Mouse (Mus musculus) liver, postnatal 0 days (tissue): ENCODE results near the gene Ap2b1. TPM values are rescaled to one million over a fixed set of nuclear protein-coding genes. Genes with fewer than 3 reads are reported as not detected.
A peak's percentile ranks its signal among the peaks of the same experiment; 100 is the strongest.

Experiments used
- ATAC-seq: fragments of 200-750 bp; cut with Nextera tagmentation; 2 replicates; pipeline ENCODE4 v1.8.0; 2017; ENCODE audit warnings: mild to moderate bottlenecking, moderate library complexity
- DNase-seq: peaks from one replicate; pipeline ENCODE4 v3.0.0-alpha.2; 2016
- H3K27ac ChIP-seq: fragments of 300-500 bp; sonication (generic); 2 replicates; pipeline ENCODE4 v1.5.1; 2014; ENCODE audit warnings: antibody characterized with exemption, moderate library complexity, mild to moderate bottlenecking, low read depth
- H3K27me3 ChIP-seq: fragments of 300-500 bp; sonication (generic); 2 replicates; pipeline ENCODE4 v1.6.1; 2014; ENCODE audit warnings: low read length, control low read depth, mixed read lengths; ENCODE audit not compliant: insufficient read depth
- H3K36me3 ChIP-seq: fragments of 300-500 bp; sonication (generic); replicated peaks from 2 replicates; pipeline ENCODE4 v1.6.1; 2014; ENCODE audit warnings: mild to moderate bottlenecking, control low read depth, low read length, moderate library complexity, mixed read lengths; ENCODE audit not compliant: insufficient read depth
- H3K4me1 ChIP-seq: fragments of 300-500 bp; sonication (generic); 2 replicates; pipeline ENCODE4 v1.6.1; 2014; ENCODE audit warnings: antibody characterized with exemption, mild to moderate bottlenecking, control low read depth; ENCODE audit not compliant: insufficient read depth
- H3K4me2 ChIP-seq: fragments of 300-500 bp; sonication (generic); 2 replicates; pipeline ENCODE4 v1.6.1; 2014; ENCODE audit warnings: low read depth, mild to moderate bottlenecking, low read length, moderate library complexity, mixed read lengths
- H3K4me3 ChIP-seq: fragments of 300-500 bp; sonication (generic); 2 replicates; pipeline ENCODE4 v1.5.1; 2014; ENCODE audit warnings: low read depth, low read length
- H3K9ac ChIP-seq: fragments of 300-500 bp; sonication (generic); replicated peaks from 2 replicates; pipeline ENCODE4 v1.6.1; 2014; ENCODE audit warnings: mild to moderate bottlenecking, moderate library complexity
- H3K9me3 ChIP-seq: fragments of 300-500 bp; sonication (generic); 2 replicates; pipeline ENCODE4 v1.6.1; 2016; ENCODE audit warnings: mild to moderate bottlenecking, control low read depth, low read length, mixed read lengths
- CTCF ChIP-seq: sonication (generic); IDR thresholded peaks from 2 replicates; pipeline ENCODE4 v1.5.1; 2016; ENCODE audit warnings: antibody characterized with exemption, low read depth
- EP300 ChIP-seq: IDR thresholded peaks from 2 replicates; pipeline ENCODE4 v1.6.1; 2016; ENCODE audit warnings: antibody characterized with exemption, low read depth, mild to moderate bottlenecking
- WGBS: fragments of 180-500 bp; shearing (Covaris S2); extraction: QIAGEN DNeasy Blood & Tissue Kit; methylation state at CpG from one replicate; pipeline ENCODE4 v1.1.7; 2014; ENCODE audit not compliant: insufficient replicate concordance; 5-methylcytosine and 5-hydroxymethylcytosine counted together
- polyA plus RNA-seq: library from polyadenylated mRNA; unstranded; fragments of >200 nt; fragmentation: Nextera tagmentation; extraction: Ambion mirVana; gene quantifications from 2 replicates; pipeline ENCODE4 v1.2.1, GENCODE M21; 2015

Gene Ap2b1
- polyA plus RNA-seq, 1 experiment from 2014 or later = 8.3 TPM

DNA sequence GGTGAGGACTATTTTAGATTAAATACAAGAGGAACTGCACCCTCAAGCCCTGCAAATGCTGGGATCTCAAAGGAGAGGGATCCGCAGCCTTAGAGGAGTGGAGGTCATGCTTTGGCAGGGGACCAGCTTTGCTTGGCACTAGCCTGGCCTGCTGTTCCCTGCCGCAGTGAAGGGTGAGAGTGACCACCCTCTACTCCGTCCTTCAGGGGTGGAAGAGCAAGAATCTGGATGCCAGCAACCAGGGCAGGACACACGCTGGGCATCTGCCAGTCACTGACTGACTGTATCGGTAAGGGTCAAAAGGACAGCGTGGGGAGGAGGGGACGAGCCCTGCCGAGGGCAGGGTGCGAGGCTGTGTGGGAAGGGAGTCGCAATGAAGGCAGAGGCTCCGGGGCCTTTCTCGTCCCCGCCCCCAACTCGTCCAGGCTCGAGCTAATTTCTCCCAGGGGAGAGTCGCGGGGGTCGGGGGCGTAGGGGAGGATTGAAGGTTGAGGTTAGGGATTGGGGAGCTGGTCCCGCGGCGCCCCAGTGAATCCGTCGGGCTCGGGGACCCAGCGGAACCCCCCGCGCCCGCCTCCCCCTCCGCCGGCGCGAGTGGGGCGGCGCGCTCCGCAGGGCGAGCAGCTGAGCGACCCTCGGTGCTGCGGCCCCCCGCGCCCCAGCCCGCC lies 110.4 kb downstream of the Ap2b1 start, which contains the start of gene Rasl10b:
Rasl10b (plus strand) TSS at position 51 of the 668 bp plus-strand sequence.
- no peak for TF ChIP-seq EP300
- no peak for TF ChIP-seq CTCF

DNA sequence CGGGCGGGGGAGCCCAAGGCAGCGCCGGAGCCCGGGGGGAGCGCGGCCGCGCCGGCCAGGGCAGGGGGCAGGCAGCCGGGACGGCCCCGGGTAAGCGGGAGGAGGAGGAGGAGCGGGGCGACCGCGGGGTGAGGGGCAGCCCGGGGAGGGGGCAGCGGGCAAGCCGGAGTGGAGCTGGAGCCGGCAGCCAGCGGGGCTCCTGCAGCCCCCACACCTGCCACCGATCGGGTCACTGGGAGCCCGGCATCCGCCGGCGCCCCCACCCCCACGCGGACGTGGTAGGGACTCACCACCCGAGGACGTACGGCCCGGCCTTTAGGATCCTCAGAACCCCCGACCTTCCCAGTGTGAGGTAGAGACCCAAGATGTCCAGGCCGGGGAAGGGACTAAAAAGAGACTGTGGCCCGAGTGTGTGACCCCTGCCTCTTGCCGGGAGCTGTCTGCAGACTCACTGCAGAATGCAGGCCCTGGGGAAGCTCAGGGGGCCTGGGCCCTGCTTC lies 111.0 kb downstream of the Ap2b1 start:
- DNase-seq (no peak), ATAC-seq (no peak; the same call in 1 of the 2 replicates)
- TF ChIP-seq EP300 = no peak
- no peak for TF ChIP-seq CTCF
- 2% methylated on average over 16 of the region's 40 CpGs for WGBS
- H3K4me2 ChIP-seq = peak overlapping the region; percentile 92
- no peaks in the 10 kb centered on the region for H3K36me3 ChIP-seq
- peak overlapping the region; percentile 41; the same call in 1 of the 2 replicates for H3K9ac ChIP-seq
- no peak overlapping the region for H3K27ac ChIP-seq
- peaks cover 35% of the 10 kb centered on the region for H3K27me3 ChIP-seq
- peak overlapping the region; percentile 51 for H3K4me3 ChIP-seq
- no peaks in the 10 kb centered on the region for H3K9me3 ChIP-seq
- H3K4me1 ChIP-seq = peaks cover 5% of the 10 kb centered on the region

More for the DNA sequence above, 110.4 kb downstream of the Ap2b1 start, which contains the start of gene Rasl10b:
- H3K4me1 ChIP-seq = peaks cover 5% of the 10 kb centered on the region
- H3K27ac ChIP-seq = no peak within 1 kb of the TSS
- H3K9ac ChIP-seq = peak within 1 kb of the TSS; percentile 41; the same call in 1 of the 2 replicates
- WGBS = 7% methylated on average over 27 of the region's 44 CpGs
- peaks cover 35% of the 10 kb centered on the region for H3K27me3 ChIP-seq
- ATAC-seq (peak; percentile 76), DNase-seq (peak; percentile 47)
- H3K9me3 ChIP-seq = no peaks in the 10 kb centered on the region
- H3K36me3 ChIP-seq = no peaks in the 10 kb centered on the region
- H3K4me3 ChIP-seq = peak within 1 kb of the TSS; percentile 51
- H3K4me2 ChIP-seq = peak within 1 kb of the TSS; percentile 92

DNA sequence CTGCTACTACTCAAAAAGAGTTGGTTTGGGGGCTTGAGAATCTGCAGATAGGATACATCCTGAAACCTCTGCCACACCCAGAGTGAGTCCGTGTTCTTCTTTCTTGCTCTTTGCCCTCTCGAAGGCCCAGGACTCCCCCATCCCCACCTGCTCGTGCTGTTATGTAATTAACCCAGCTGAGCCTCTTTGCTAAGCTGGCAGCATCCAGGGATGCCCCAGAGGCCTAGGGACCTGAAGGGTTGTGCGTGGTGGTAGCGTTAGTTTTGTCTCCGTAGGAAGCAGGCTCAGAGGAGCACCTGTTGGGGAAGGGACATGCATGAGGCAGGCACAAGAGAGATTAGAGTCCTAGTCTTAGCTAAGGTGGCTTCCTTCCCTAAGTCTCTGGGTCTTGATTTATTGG lies 111.7 kb downstream of the Ap2b1 start:
- no peak for TF ChIP-seq EP300
- no peak for TF ChIP-seq CTCF
- no peak overlapping the region for H3K27ac ChIP-seq
- no peak overlapping the region for H3K4me3 ChIP-seq
- no peak overlapping the region for H3K9ac ChIP-seq
- DNase-seq (no peak), ATAC-seq (no peak)
- 53% methylated on average over 6 of the region's 6 CpGs for WGBS
- peaks cover 35% of the 10 kb centered on the region for H3K27me3 ChIP-seq
- no peak overlapping the region for H3K4me2 ChIP-seq
- no peaks in the 10 kb centered on the region for H3K9me3 ChIP-seq
- peaks cover 5% of the 10 kb centered on the region for H3K4me1 ChIP-seq
- H3K36me3 ChIP-seq = no peaks in the 10 kb centered on the region

DNA sequence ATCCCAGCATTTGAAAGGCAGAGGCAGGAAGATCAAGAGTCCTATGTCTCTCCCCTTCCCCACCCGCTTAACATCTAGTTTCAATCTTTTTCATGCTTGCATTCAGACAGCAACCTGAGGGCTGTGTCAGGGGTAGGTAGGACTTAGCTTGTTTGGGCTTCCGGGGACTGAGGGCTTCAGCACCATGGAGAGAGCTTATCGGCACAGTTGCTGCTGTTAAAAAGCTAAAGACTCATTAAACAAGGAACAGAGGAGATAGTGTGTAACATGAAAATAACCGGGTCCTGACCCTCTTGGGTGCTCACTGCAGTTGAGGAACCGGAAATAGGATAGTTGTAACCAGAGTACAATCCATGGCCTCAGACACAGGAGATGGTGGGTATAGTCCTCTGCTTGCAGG lies 118.3 kb downstream of the Ap2b1 start:
- no peaks in the 10 kb centered on the region; the same call in 1 of the 2 replicates for H3K4me1 ChIP-seq
- no peaks in the 10 kb centered on the region for H3K9me3 ChIP-seq
- DNase-seq (peak; percentile 66), ATAC-seq (no peak)
- TF ChIP-seq CTCF = no peak
- no peak for TF ChIP-seq EP300
- peaks cover 39% of the 10 kb centered on the region for H3K27me3 ChIP-seq
- H3K36me3 ChIP-seq = no peaks in the 10 kb centered on the region
- H3K27ac ChIP-seq = no peak overlapping the region
- no peak overlapping the region for H3K4me2 ChIP-seq
- no peak overlapping the region for H3K4me3 ChIP-seq
- no peak overlapping the region for H3K9ac ChIP-seq
- WGBS = 11% methylated on average over 5 of the region's 5 CpGs

DNA sequence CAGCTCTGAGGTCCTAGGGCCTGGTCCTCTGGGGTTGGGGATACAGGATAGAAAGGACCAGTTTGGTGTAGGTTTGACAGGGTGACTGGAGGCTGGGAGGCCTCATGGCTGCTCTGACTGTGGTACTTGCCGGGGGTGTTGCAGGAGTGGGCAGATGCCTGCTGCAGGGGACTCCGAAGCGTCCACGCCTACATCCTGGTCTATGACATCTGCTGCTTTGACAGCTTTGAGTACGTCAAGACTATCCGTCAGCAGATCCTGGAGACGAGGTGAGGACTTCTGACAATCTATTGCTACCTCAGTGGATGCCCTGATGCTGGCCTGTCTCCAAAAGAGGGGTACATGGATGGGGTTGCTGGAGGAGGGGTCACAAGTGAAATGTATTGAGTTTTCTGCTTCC lies 118.9 kb downstream of the Ap2b1 start:
- H3K4me3 ChIP-seq = no peak overlapping the region
- H3K9me3 ChIP-seq = no peaks in the 10 kb centered on the region
- peaks cover 34% of the 10 kb centered on the region for H3K27me3 ChIP-seq
- no peak for ATAC-seq
- no peaks in the 10 kb centered on the region for H3K36me3 ChIP-seq
- H3K4me1 ChIP-seq = no peaks in the 10 kb centered on the region; the same call in 1 of the 2 replicates
- no peak for DNase-seq
- H3K9ac ChIP-seq = no peak overlapping the region
- WGBS = 77% methylated on average over 7 of the region's 7 CpGs
- H3K27ac ChIP-seq = no peak overlapping the region
- TF ChIP-seq CTCF = no peak
- TF ChIP-seq EP300 = no peak
- H3K4me2 ChIP-seq = no peak overlapping the region

DNA sequence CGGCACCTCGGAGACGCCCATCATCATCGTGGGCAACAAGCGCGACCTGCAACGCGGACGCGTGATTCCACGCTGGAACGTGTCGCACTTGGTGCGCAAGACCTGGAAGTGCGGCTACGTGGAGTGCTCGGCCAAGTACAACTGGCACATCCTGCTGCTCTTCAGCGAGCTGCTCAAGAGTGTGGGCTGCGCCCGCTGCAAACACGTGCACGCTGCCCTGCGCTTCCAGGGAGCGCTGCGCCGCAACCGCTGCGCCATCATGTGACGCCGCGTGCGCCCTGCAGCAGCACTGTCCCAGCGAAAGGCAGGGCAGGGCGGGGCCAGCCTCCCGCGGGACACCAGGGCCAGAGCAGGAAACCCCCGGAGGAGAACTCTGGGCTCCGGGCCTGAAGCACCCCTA lies 119.7 kb downstream of the Ap2b1 start:
- Histone ChIP-seq H3K27me3 (peaks cover 33% of the 10 kb centered on the region), H3K4me1 (no peaks in the 10 kb centered on the region; the same call in 1 of the 2 replicates), H3K4me3 (no peak overlapping the region), H3K4me2 (no peak overlapping the region), H3K27ac (no peak overlapping the region), H3K36me3 (no peaks in the 10 kb centered on the region), H3K9me3 (no peaks in the 10 kb centered on the region), H3K9ac (no peak overlapping the region)
- WGBS = 6% methylated on average over 37 of the region's 38 CpGs
- TF ChIP-seq EP300 = no peak
- TF ChIP-seq CTCF = peak; percentile 20; the same call in 1 of the 2 replicates
- DNase-seq (no peak), ATAC-seq (no peak)
